Mouse (Mus musculus): ENCODE measurements around the gene Syne3. TPM values are rescaled to one million over a fixed set of nuclear protein-coding genes. Genes with fewer than 3 reads are reported as not detected.
A peak's percentile ranks its signal among the peaks of the same experiment; 100 is the strongest.

Syne3 gene
- polyA plus RNA-seq, 1 experiment from 2014 or later = 0.11 TPM

- Histone ChIP-seq H3K9me3 (ENCODE audit: control insufficient read depth, low read length) (no peaks in the 10 kb centered on the region), H3K9ac (ENCODE audit: low read depth, low read length) (no peak overlapping the region)
- WGBS = 91% methylated on average over 9 of the region's 9 CpGs
Measured at GRCm38 (mm10) chr12:104986781-104987180, 22.8 kb downstream of the Syne3 start.

GRCm38 (mm10) chr12:104986001-104986400 lies 23.6 kb downstream of the Syne3 start:
- no peaks in the 10 kb centered on the region for H3K36me3 ChIP-seq (ENCODE audit: control insufficient read depth, insufficient read depth, low read length)
- no peaks in the 10 kb centered on the region for H3K27me3 ChIP-seq (ENCODE audit: control insufficient read depth, insufficient read depth, low read length)
- DNase-seq (ENCODE audit: low spot score) (no peak), ATAC-seq (ENCODE audit: low FRiP score) (no peak)
- WGBS = 71% methylated on average over 2 of the region's 2 CpGs
- no peak overlapping the region for H3K27ac ChIP-seq (ENCODE audit: low read depth, low read length)
- H3K9ac ChIP-seq (ENCODE audit: low read depth, low read length) = no peak overlapping the region
- H3K4me2 ChIP-seq (replicated peaks; ENCODE audit: low read depth, low read length) = no peak overlapping the region
- H3K4me1 ChIP-seq (replicated peaks; ENCODE audit: control insufficient read depth, insufficient read depth, low read length) = no peaks in the 10 kb centered on the region
- no peaks in the 10 kb centered on the region for H3K9me3 ChIP-seq (ENCODE audit: control insufficient read depth, low read length)
- H3K4me3 ChIP-seq (ENCODE audit: low read depth, low read length) = no peak overlapping the region

More at GRCm38 (mm10) chr12:104986781-104987180, 22.8 kb downstream of the Syne3 start:
- no peak overlapping the region for H3K4me2 ChIP-seq (replicated peaks; ENCODE audit: low read depth, low read length)
- no peaks in the 10 kb centered on the region for H3K27me3 ChIP-seq (ENCODE audit: control insufficient read depth, insufficient read depth, low read length)
- H3K27ac ChIP-seq (ENCODE audit: low read depth, low read length) = no peak overlapping the region
- no peaks in the 10 kb centered on the region for H3K4me1 ChIP-seq (replicated peaks; ENCODE audit: control insufficient read depth, insufficient read depth, low read length)
- DNase-seq (ENCODE audit: low spot score) (no peak), ATAC-seq (ENCODE audit: low FRiP score) (no peak)
- H3K36me3 ChIP-seq (ENCODE audit: control insufficient read depth, insufficient read depth, low read length) = no peaks in the 10 kb centered on the region
- no peak overlapping the region for H3K4me3 ChIP-seq (ENCODE audit: low read depth, low read length)

GRCm38 (mm10) chr12:104985088-104985487 lies 24.5 kb downstream of the Syne3 start:
- WGBS = 87% methylated on average over 5 of the region's 5 CpGs
- Histone ChIP-seq H3K27ac (ENCODE audit: low read depth, low read length) (no peak overlapping the region), H3K4me3 (ENCODE audit: low read depth, low read length) (no peak overlapping the region), H3K4me1 (replicated peaks; ENCODE audit: control insufficient read depth, insufficient read depth, low read length) (no peaks in the 10 kb centered on the region), H3K4me2 (replicated peaks; ENCODE audit: low read depth, low read length) (no peak overlapping the region), H3K9ac (ENCODE audit: low read depth, low read length) (no peak overlapping the region), H3K9me3 (ENCODE audit: control insufficient read depth, low read length) (no peaks in the 10 kb centered on the region), H3K36me3 (ENCODE audit: control insufficient read depth, insufficient read depth, low read length) (no peaks in the 10 kb centered on the region), H3K27me3 (ENCODE audit: control insufficient read depth, insufficient read depth, low read length) (no peaks in the 10 kb centered on the region)
- DNase-seq (ENCODE audit: low spot score) (peak; percentile 26), ATAC-seq (ENCODE audit: low FRiP score) (no peak)

DNA sequence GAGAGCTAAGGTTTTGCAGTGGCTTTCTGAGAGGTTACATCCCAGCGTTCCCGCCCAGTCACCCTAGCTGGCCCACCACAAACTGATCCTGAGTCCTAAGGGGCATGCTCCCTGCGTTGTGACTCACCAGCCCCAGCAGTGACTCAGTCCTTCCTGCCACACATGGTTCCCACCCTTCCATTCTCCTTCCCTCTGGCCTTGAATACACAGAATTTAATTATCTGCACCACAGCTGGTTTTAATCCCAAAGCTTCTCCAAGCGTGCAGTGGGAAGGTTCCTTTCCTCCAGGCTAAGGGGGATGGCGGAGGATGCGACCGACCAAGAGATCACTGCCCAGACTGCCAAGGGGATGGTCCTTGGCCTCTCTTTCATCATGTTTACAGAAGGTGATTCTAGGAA lies 26.1 kb downstream of the Syne3 start:
- Histone ChIP-seq H3K4me2 (replicated peaks; ENCODE audit: low read depth, low read length) (no peak overlapping the region), H3K9ac (ENCODE audit: low read depth, low read length) (no peak overlapping the region), H3K4me1 (replicated peaks; ENCODE audit: control insufficient read depth, insufficient read depth, low read length) (no peaks in the 10 kb centered on the region), H3K9me3 (ENCODE audit: control insufficient read depth, low read length) (no peaks in the 10 kb centered on the region), H3K27ac (ENCODE audit: low read depth, low read length) (no peak overlapping the region), H3K27me3 (ENCODE audit: control insufficient read depth, insufficient read depth, low read length) (no peaks in the 10 kb centered on the region), H3K4me3 (ENCODE audit: low read depth, low read length) (no peak overlapping the region), H3K36me3 (ENCODE audit: control insufficient read depth, insufficient read depth, low read length) (no peaks in the 10 kb centered on the region)
- WGBS = 52% methylated on average over 7 of the region's 7 CpGs
- no peak for ATAC-seq (ENCODE audit: low FRiP score)
- no peak for DNase-seq (ENCODE audit: low spot score)

DNA sequence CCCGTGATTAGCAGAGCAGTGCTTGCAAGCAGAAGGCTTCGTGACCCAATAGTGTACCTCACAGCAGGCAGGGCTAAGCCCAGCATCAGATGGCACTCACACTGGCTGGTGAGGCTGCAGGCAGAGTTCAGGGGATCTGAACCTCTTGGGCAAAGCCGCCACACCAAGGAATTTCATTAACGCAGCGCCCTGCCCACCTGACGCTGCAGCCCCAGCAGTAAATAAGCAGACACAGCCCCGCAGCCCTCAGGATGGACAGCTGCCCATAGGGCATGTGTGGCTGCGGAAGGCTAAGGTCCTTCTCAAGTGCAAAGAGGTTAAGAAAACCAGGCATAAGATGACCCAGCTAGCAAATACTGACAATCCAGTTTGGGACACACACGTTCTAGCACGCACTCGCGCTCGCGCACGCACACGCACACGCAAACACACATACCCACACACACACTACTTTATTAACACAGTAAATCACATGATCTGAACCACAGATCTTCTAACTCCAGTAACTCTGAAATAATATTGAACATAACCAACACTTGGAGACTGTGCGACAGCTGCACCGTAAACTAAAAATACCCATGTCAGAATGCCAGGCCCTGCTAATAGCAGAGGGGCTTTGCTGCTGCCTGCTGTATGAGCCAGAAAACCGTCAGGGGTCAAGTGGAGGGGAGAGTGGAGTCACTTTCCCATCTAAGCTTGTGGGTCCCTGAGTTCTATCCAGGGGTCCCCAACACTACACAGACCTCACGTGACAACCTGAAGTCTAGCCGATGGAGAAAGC lies 30.5 kb downstream of the Syne3 start:
- H3K4me1 ChIP-seq (replicated peaks; ENCODE audit: control insufficient read depth, insufficient read depth, low read length) = no peaks in the 10 kb centered on the region
- H3K27ac ChIP-seq (ENCODE audit: low read depth, low read length) = no peak overlapping the region
- H3K4me2 ChIP-seq (replicated peaks; ENCODE audit: low read depth, low read length) = no peak overlapping the region
- 67% methylated on average over 22 of the region's 22 CpGs for WGBS
- H3K36me3 ChIP-seq (ENCODE audit: control insufficient read depth, insufficient read depth, low read length) = no peaks in the 10 kb centered on the region
- no peaks in the 10 kb centered on the region for H3K9me3 ChIP-seq (ENCODE audit: control insufficient read depth, low read length)
- H3K4me3 ChIP-seq (ENCODE audit: low read depth, low read length) = no peak overlapping the region
- ATAC-seq (ENCODE audit: low FRiP score) (no peak), DNase-seq (ENCODE audit: low spot score) (no peak)
- no peak overlapping the region for H3K9ac ChIP-seq (ENCODE audit: low read depth, low read length)
- no peaks in the 10 kb centered on the region for H3K27me3 ChIP-seq (ENCODE audit: control insufficient read depth, insufficient read depth, low read length)

- no peak overlapping the region for H3K4me3 ChIP-seq (ENCODE audit: low read depth, low read length)
- H3K4me1 ChIP-seq (replicated peaks; ENCODE audit: control insufficient read depth, insufficient read depth, low read length) = no peaks in the 10 kb centered on the region
- H3K36me3 ChIP-seq (ENCODE audit: control insufficient read depth, insufficient read depth, low read length) = no peaks in the 10 kb centered on the region
- no peak overlapping the region for H3K27ac ChIP-seq (ENCODE audit: low read depth, low read length)
- H3K9me3 ChIP-seq (ENCODE audit: control insufficient read depth, low read length) = no peaks in the 10 kb centered on the region
- H3K9ac ChIP-seq (ENCODE audit: low read depth, low read length) = no peak overlapping the region
- WGBS = 9% methylated on average over 9 of the region's 9 CpGs
- no peak overlapping the region for H3K4me2 ChIP-seq (replicated peaks; ENCODE audit: low read depth, low read length)
- no peaks in the 10 kb centered on the region for H3K27me3 ChIP-seq (ENCODE audit: control insufficient read depth, insufficient read depth, low read length)
- DNase-seq (ENCODE audit: low spot score) (peak; percentile 68), ATAC-seq (ENCODE audit: low FRiP score) (peak; percentile 76)
Measured at GRCm38 (mm10) chr12:104978420-104978819, 31.2 kb downstream of the Syne3 start.

DNA sequence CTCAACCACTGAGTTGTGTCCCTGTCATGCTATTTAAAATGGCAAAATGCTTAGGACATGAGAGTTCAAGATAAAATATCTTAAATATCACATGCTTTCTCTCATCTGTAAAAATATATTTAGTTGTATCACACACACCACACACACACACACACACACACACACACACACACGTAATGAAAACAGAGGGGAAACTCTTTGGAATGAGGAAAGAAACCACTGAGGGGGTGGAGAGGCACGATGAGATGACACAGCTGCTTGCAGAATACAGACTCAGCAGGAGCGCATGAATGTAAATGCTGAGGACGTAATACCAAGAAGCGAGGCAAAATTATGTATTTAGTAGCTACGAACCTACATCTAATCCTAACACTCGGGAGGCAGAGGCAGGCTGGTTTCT lies 32.7 kb downstream of the Syne3 start:
- Histone ChIP-seq H3K9ac (ENCODE audit: low read depth, low read length) (no peak overlapping the region), H3K4me2 (replicated peaks; ENCODE audit: low read depth, low read length) (no peak overlapping the region), H3K4me1 (replicated peaks; ENCODE audit: control insufficient read depth, insufficient read depth, low read length) (no peaks in the 10 kb centered on the region), H3K36me3 (ENCODE audit: control insufficient read depth, insufficient read depth, low read length) (no peaks in the 10 kb centered on the region), H3K4me3 (ENCODE audit: low read depth, low read length) (no peak overlapping the region), H3K27me3 (ENCODE audit: control insufficient read depth, insufficient read depth, low read length) (no peaks in the 10 kb centered on the region), H3K27ac (ENCODE audit: low read depth, low read length) (no peak overlapping the region), H3K9me3 (ENCODE audit: control insufficient read depth, low read length) (no peaks in the 10 kb centered on the region)
- no peak for DNase-seq (ENCODE audit: low spot score)
- 90% methylated on average over 7 of the region's 7 CpGs for WGBS
- no peak for ATAC-seq (ENCODE audit: low FRiP score)

- Histone ChIP-seq H3K4me2 (replicated peaks; ENCODE audit: low read depth, low read length) (no peak overlapping the region), H3K9ac (ENCODE audit: low read depth, low read length) (no peak overlapping the region), H3K4me3 (ENCODE audit: low read depth, low read length) (no peak overlapping the region), H3K36me3 (ENCODE audit: control insufficient read depth, insufficient read depth, low read length) (no peaks in the 10 kb centered on the region), H3K27me3 (ENCODE audit: control insufficient read depth, insufficient read depth, low read length) (no peaks in the 10 kb centered on the region), H3K4me1 (replicated peaks; ENCODE audit: control insufficient read depth, insufficient read depth, low read length) (no peaks in the 10 kb centered on the region), H3K27ac (ENCODE audit: low read depth, low read length) (no peak overlapping the region), H3K9me3 (ENCODE audit: control insufficient read depth, low read length) (no peaks in the 10 kb centered on the region)
- ATAC-seq (ENCODE audit: low FRiP score) (no peak), DNase-seq (ENCODE audit: low spot score) (no peak)
- WGBS = 72% methylated on average over 8 of the region's 8 CpGs
Measured at GRCm38 (mm10) chr12:104976331-104976817, 33.2 kb downstream of the Syne3 start.

- Histone ChIP-seq H3K27me3 (ENCODE audit: control insufficient read depth, insufficient read depth, low read length) (no peaks in the 10 kb centered on the region), H3K9ac (ENCODE audit: low read depth, low read length) (no peak overlapping the region), H3K27ac (ENCODE audit: low read depth, low read length) (no peak overlapping the region), H3K9me3 (ENCODE audit: control insufficient read depth, low read length) (no peaks in the 10 kb centered on the region), H3K36me3 (ENCODE audit: control insufficient read depth, insufficient read depth, low read length) (no peaks in the 10 kb centered on the region), H3K4me1 (replicated peaks; ENCODE audit: control insufficient read depth, insufficient read depth, low read length) (no peaks in the 10 kb centered on the region), H3K4me2 (replicated peaks; ENCODE audit: low read depth, low read length) (no peak overlapping the region), H3K4me3 (ENCODE audit: low read depth, low read length) (no peak overlapping the region)
- WGBS = 89% methylated on average over 6 of the region's 6 CpGs
- no peak for ATAC-seq (ENCODE audit: low FRiP score)
- DNase-seq (ENCODE audit: low spot score) = no peak
Measured at GRCm38 (mm10) chr12:104972860-104973259, 36.7 kb downstream of the Syne3 start.
